Mouse (Mus musculus) lung, postnatal 4 days (tissue): ENCODE results near the gene Olfr974.
"Not testable (repeated sequence)": the region's sequence is repeated elsewhere in the genome, so short reads cannot be mapped to it uniquely, and the experiment has no call there.

ENCODE experiments used
- DNase-seq, 2 experiments: peaks; one replicate each; pipeline ENCODE4 v3.0.0; 2021

Olfr974 gene

GRCm38 (mm10) chr9:39937201-39937600, at the start of gene Olfr974:
Olfr974 (plus strand) TSS chr9:39937501.
- no peak for DNase-seq

DNA sequence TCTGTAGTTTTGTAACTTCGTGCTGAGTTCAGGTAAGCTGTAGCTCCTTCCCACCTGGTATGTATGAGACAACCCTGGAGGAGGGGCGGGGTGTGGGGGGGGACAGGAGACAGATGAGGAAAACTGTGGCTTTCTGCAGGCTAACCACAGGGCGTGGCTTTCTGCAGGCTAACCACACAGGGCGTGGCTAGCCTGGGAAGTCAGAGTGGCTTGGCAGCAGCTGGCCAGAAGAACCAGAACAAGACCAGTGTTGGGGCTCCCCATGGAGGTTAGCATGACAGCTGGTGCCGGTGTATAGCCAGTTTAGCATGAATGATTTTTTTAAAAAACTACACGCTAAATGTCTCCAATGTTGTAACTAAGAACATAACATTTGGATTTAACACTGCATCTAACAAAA, 32.2 kb upstream of the Olfr974 start:
- no peak for DNase-seq

DNA sequence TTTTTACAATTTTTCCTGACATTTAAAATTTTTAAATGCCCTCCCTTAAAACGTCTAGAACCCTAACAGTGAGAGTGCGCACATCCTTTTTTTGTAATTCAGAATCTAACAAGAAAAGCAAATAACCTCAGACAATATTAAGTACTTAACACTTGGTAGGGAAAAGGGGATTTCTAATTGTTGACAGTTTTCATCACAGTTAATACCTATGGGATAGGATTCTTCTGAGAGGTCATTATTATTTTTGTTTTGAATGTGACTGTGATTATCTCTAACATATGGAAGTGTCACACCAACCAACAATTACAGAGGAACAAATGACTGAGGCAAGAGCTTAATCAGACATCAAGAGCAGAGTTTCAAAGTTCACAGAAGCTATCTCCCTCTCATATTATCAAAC, 30.3 kb upstream of the Olfr974 start, which contains the start of gene Olfr229:
Gene Olfr229 (plus strand): TSS at position 301 of the 400 bp plus-strand sequence.
- DNase-seq, result no peak

DNA sequence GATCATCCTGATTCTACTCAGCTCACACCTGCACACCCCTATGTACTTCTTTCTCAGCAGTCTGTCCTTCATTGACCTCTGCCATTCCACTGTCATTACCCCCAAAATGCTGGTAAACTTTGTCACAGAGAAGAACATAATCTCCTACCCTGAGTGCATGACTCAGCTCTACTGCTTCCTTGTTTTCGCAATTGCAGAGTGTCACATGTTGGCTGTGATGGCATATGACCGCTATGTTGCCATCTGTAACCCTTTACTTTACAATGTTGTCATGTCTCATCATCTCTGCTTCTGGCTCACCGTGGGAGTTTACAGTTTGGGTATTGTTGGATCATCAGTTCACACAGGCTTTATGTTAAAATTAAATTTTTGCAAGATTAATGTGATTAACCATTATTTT, 27.4 kb upstream of the Olfr974 start:
- no peak for DNase-seq

DNA sequence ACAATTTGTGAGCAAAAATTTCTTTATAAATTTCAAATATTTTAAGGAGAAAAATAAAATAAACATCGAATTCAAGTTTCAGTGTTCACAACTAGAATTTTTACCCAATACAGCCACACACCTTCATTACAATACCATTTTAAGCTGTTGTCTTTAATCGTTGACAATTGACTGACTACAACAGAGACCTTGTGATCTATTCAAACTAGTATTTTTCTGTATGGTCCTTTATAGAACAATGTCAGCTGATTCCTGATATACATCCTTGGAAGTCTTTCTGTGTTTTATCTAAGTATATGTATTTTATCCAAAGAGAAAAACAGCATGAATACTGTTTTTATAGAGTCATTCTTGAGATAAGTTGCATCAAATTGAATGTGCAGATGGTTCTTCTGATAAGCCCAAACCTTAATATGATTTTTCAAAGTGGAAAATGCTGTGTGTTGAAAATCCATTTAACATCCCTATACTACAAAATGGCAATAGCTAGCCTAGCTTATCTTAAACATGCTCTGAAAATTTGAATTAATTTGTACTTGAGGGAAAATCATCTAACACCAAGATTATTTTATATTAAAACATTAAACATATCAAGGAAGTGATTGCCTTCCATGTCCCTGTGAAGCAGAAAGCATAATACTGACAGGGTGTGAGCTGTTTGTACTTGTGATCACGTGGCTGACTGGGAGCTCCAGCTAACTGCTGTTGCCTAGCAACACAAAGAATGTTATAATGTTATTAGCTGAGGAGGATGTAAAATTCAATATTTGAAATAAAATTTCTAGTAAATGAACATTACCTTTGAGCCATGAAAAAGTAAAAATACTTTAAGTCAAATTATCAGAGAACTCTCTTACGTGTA, 9.1 kb upstream of the Olfr974 start:
- not testable (repeated sequence) for DNase-seq

- DNase-seq, result not testable (repeated sequence)
Observed at GRCm38 (mm10) chr9:39928837-39929236, 8.5 kb upstream of the Olfr974 start.

DNA sequence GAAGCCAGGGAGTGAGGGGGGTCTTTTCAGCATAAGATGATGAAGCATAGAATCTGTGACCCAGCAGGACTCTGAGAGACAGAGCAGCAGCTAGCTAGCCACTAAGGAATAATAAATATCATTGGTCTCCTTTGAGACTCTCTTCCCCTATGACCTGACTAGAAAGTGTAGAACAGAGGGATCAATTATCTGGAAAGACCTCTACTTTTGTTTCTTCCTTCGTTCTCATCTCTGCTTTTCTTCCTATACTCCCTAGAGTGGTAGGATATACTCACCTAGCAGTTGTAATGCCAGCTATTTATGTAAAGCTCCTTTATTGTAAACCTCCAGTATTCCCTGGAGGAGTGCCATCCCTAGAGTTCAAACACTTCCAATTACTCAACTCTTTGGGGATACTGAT, 14.6 kb downstream of the Olfr974 start, which contains the start of gene Olfr975:
Gene Olfr975 (minus strand): TSS at position 101 of the 400 bp plus-strand sequence.
- no peak for DNase-seq

- not testable (repeated sequence) for DNase-seq
Observed at GRCm38 (mm10) chr9:39961033-39961432, 23.7 kb downstream of the Olfr974 start, which contains the start of gene Olfr976. Olfr976 (minus strand) TSS chr9:39961133.

DNA sequence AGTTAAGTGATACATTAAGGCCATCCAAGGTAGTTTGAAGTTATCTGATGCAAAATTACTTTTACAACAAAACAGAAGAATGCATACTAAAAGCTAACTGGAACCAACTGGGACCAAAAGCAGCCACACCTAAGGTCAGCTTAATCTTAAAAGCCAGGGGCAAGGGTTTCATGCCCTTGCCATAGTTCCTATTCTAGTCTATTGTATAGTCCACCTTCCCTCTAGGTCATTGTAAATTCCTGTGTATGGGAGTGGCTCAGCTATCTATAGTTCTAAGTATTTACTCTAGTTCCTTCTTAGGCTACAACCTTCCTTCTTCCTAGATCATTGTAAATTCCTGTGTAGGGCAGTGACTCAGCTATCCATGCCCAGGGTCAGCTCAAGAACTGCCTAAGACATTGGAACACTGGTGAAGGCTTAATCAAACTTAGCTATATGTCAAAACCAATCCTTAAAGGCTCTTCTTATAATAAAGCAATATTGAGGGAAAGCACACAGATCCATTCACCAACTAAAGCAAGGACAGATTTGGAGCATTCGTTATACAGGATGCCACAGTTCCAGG, 39.4 kb downstream of the Olfr974 start:
- DNase-seq, result not testable (repeated sequence)

- DNase-seq, result no peak
Observed at GRCm38 (mm10) chr9:39991813-39992212, 54.5 kb downstream of the Olfr974 start, which contains the start of gene Olfr978. Olfr978 (plus strand) TSS chr9:39992113.
